Mouse (Mus musculus) limb, embryonic 14.5 days (tissue): ENCODE measurements around the gene Stx6. TPM values are rescaled to one million over a fixed set of nuclear protein-coding genes. Genes with fewer than 3 reads are reported as not detected.

Source experiments
- ATAC-seq: fragments of 200-750 bp; cut with Nextera tagmentation; 2 replicates; pipeline ENCODE4 v1.8.0; 2017; ENCODE audit warnings: low read depth, moderate number of reproducible peaks, moderate TSS enrichment; ENCODE audit not compliant: low FRiP score
- DNase-seq: peaks from one replicate; pipeline ENCODE4 v3.0.0-alpha.2; 2015; ENCODE audit warnings: low spot score
- H3K27ac ChIP-seq: fragments of 300-500 bp; sonication (generic); replicated peaks from 2 replicates; pipeline ENCODE4 v1.5.1; 2014; ENCODE audit warnings: low read depth, mild to moderate bottlenecking, low read length, moderate library complexity, mixed read lengths
- H3K27me3 ChIP-seq: fragments of 300-500 bp; sonication (generic); 2 replicates; pipeline ENCODE4 v1.6.1; 2014; ENCODE audit warnings: low read length, mixed read lengths; ENCODE audit not compliant: control insufficient read depth, insufficient read depth
- H3K36me3 ChIP-seq: fragments of 300-500 bp; sonication (generic); 2 replicates; pipeline ENCODE4 v1.6.1; 2014; ENCODE audit warnings: mild to moderate bottlenecking, low read length, moderate library complexity, mixed read lengths; ENCODE audit not compliant: control insufficient read depth, insufficient read depth
- H3K4me1 ChIP-seq: fragments of 300-500 bp; sonication (generic); 2 replicates; pipeline ENCODE4 v1.6.1; 2014; ENCODE audit warnings: antibody characterized with exemption, low read length, mixed read lengths; ENCODE audit not compliant: control insufficient read depth, insufficient read depth
- H3K4me2 ChIP-seq: fragments of 300-500 bp; sonication (generic); replicated peaks from 2 replicates; pipeline ENCODE4 v1.6.1; 2014; ENCODE audit warnings: low read depth, mild to moderate bottlenecking, low read length, moderate library complexity; ENCODE audit not compliant: severe bottlenecking
- H3K4me3 ChIP-seq: fragments of 300-500 bp; sonication (generic); replicated peaks from 2 replicates; pipeline ENCODE4 v1.5.1; 2014; ENCODE audit warnings: low read length
- H3K9ac ChIP-seq: fragments of 300-500 bp; sonication (generic); 2 replicates; pipeline ENCODE4 v1.6.1; 2014; ENCODE audit warnings: mild to moderate bottlenecking, low read depth, low read length, moderate library complexity; ENCODE audit not compliant: severe bottlenecking
- H3K9me3 ChIP-seq: fragments of 300-500 bp; sonication (generic); 2 replicates; pipeline ENCODE4 v1.6.1; 2016; ENCODE audit warnings: low read length; ENCODE audit not compliant: control insufficient read depth
- POLR2A ChIP-seq: fragments of 200-500 bp; IDR thresholded peaks from 2 replicates; pipeline ENCODE4 v1.8.0; 2012; ENCODE audit warnings: inconsistent platforms, mild to moderate bottlenecking, moderate library complexity, borderline replicate concordance; ENCODE audit not compliant: insufficient read depth, insufficient read length; ENCODE audit errors: extremely low read depth
- WGBS: fragments of 180-500 bp; shearing (Covaris S2); extraction: QIAGEN DNeasy Blood & Tissue Kit; methylation state at CpG from one replicate; pipeline ENCODE4 v1.1.7; 2014; 5-methylcytosine and 5-hydroxymethylcytosine counted together
- polyA plus RNA-seq, 2 experiments: library from polyadenylated mRNA; depleted of rRNA in 1 of 2; stranded (reverse) in 1 of 2; unstranded in 1 of 2; fragments of >200 nt; fragmentation: Nextera tagmentation in 1 of 2; extraction: Ambion mirVana in 1 of 2; gene quantifications; 2 replicates each; pipeline versions ENCODE4 v1.2.1 to v1.2.3; 2012 to 2014

Gene Stx6
- polyA plus RNA-seq, 2 experiments = 80.1 to 89.9 TPM

DNA sequence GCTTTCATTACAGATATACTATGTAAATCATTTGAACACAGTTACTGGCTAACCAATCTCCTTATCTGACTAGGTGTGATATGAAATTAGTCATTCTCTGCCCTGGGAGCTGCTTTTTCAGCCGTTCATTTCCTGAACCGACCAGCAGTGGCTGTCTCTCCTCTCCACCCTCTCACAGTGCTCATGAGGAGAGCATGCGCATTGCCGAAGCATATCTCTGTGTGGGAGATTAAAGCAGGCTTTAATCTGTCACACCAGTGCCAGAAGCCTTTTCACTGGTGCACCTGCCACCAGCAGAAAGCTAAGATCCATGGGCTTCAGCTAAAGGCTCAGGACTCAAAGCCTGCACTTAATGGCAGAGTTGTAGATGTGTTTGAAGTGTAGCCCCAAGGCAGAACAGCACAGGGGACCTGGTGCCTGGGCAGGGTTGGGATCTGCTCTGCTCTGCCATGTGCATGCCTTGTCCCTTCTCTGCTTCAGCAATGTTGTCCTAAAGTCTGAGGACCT is 42.9 kb downstream of the Stx6 start:
- TF ChIP-seq POLR2A = no peak
- ATAC-seq (no peak), DNase-seq (no peak)
- Histone ChIP-seq H3K4me3 (no peak overlapping the region), H3K9me3 (no peaks in the 10 kb centered on the region), H3K36me3 (peaks cover 61% of the 10 kb centered on the region), H3K4me1 (peaks cover 21% of the 10 kb centered on the region), H3K9ac (no peak overlapping the region), H3K27ac (no peak overlapping the region), H3K27me3 (no peaks in the 10 kb centered on the region), H3K4me2 (no peak overlapping the region)
- WGBS = 73% methylated on average over 4 of the region's 4 CpGs

- TF ChIP-seq POLR2A = no peak
- DNase-seq = no peak
- no peak for ATAC-seq
- whole genome bisulfite sequencing = 80% methylated on average over 16 of the region's 17 CpGs
- peaks cover 24% of the 10 kb centered on the region for H3K4me1 ChIP-seq
- peaks cover 66% of the 10 kb centered on the region for H3K36me3 ChIP-seq
- H3K4me3 ChIP-seq = no peak overlapping the region
- no peak overlapping the region for H3K27ac ChIP-seq
- H3K9ac ChIP-seq = no peak overlapping the region
- no peaks in the 10 kb centered on the region for H3K27me3 ChIP-seq
- no peak overlapping the region for H3K4me2 ChIP-seq
- no peaks in the 10 kb centered on the region for H3K9me3 ChIP-seq
Observed at GRCm38 (mm10) chr1:155201914-155202313, 43.4 kb downstream of the Stx6 start.

DNA sequence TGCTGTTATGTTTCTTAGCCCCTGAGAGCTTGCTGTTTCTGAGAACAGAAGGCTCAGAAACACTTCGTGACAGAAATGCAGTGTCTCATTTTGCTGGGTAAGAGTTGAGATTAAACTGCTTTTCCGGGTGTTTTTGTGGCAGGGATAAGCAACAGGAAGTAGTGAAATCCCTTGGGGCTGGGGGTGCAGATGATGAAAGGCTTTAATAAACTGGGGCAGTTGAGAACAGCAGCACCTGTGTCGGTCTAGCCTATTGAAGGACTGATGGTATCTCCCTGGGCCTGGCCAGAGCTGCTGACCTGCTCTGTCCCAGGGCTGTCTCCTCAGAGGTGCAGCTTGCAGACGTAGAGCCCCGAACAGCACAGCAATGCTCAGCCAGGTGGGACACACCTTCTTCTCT is 44.0 kb downstream of the Stx6 start:
- WGBS = 58% methylated on average over 5 of the region's 5 CpGs
- Histone ChIP-seq H3K9ac (no peak overlapping the region), H3K36me3 (peaks cover 67% of the 10 kb centered on the region), H3K4me2 (no peak overlapping the region), H3K9me3 (no peaks in the 10 kb centered on the region), H3K4me1 (peaks cover 24% of the 10 kb centered on the region), H3K4me3 (no peak overlapping the region), H3K27ac (no peak overlapping the region), H3K27me3 (no peaks in the 10 kb centered on the region)
- TF ChIP-seq POLR2A = no peak
- ATAC-seq (no peak), DNase-seq (no peak)

GRCm38 (mm10) chr1:155203101-155203500 is 44.6 kb downstream of the Stx6 start:
- Histone ChIP-seq H3K9ac (no peak overlapping the region), H3K9me3 (no peaks in the 10 kb centered on the region), H3K27ac (no peak overlapping the region), H3K4me1 (peaks cover 24% of the 10 kb centered on the region), H3K4me2 (no peak overlapping the region), H3K27me3 (no peaks in the 10 kb centered on the region), H3K4me3 (no peak overlapping the region), H3K36me3 (peaks cover 66% of the 10 kb centered on the region)
- DNase-seq (no peak), ATAC-seq (no peak)
- no peak for TF ChIP-seq POLR2A
- 75% methylated on average over 7 of the region's 7 CpGs for WGBS

DNA sequence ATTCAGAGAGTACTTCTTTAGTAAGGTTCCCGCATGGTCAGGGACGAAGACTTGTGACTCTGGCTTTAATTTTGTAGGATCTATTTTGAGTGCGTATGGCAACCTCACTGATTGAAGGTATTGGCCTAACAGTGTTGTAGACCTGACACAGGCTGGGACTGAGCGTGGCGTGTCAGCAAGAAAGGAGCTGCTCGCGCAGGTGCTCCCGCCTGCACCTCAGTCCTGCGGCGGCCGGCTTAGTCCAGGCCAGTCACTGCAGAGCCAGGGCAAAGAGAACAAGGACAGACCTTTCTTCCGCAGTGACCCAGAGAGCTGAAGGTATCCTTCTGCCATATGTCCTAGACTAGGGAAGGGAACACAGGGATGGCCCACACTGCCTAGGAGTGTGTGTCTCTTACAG is 45.4 kb downstream of the Stx6 start:
- H3K4me1 ChIP-seq = peaks cover 24% of the 10 kb centered on the region
- H3K4me2 ChIP-seq = no peak overlapping the region
- no peaks in the 10 kb centered on the region for H3K27me3 ChIP-seq
- no peak for DNase-seq
- no peak for ATAC-seq
- H3K4me3 ChIP-seq = no peak overlapping the region
- TF ChIP-seq POLR2A = no peak
- WGBS = 87% methylated on average over 12 of the region's 12 CpGs
- H3K9ac ChIP-seq = no peak overlapping the region
- H3K9me3 ChIP-seq = no peaks in the 10 kb centered on the region
- no peak overlapping the region for H3K27ac ChIP-seq
- peaks cover 65% of the 10 kb centered on the region for H3K36me3 ChIP-seq
